8 mouse cellular contexts compared by ENCODE assay signal in genomic region chr4:137048550-137049032, GRCm38 (mm10). TPM values are rescaled to one million over a fixed set of nuclear protein-coding genes. Genes with fewer than 3 reads are reported as not detected.
DNase-seq lines count a peak whose midpoint lies in the region; ATAC-seq lines count a peak whose summit lies in the region.

Gene Zbtb40, minus strand, starts transcription at chr4:137048801.

- H3K4me1 ChIP-seq in hindbrain, embryonic 15.5 days (replicated peaks), result peaks cover 20% of the 10 kb centered on the region

- H3K27ac ChIP-seq in hindbrain, embryonic 15.5 days (replicated peaks), result peak within 1 kb of the TSS; percentile 88

- H3K27me3 ChIP-seq in hindbrain, embryonic 15.5 days, result peaks cover 27% of the 10 kb centered on the region

- peak within 1 kb of the TSS; percentile 92 for H3K4me3 ChIP-seq in hindbrain, embryonic 15.5 days

- 2% methylated on average over 32 of the region's 32 CpGs for WGBS in hindbrain, embryonic 15.5 days

- DNase-seq in T-cell, adult 2 months (ENCODE audit: low spot score), result peak; percentile 94
- DNase-seq in cerebellum, postnatal 36 days, result peak; percentile 93 to 96
- peak; percentile 91 to 96 for DNase-seq in frontal cortex, postnatal 36 days (ENCODE audit: low spot score in 2 of 2)
- DNase-seq in left cerebral cortex, adult 11 months (ENCODE audit: low spot score), result peak; percentile 92
- DNase-seq in lung, postnatal 4 days, result peak; percentile 94 to 96
- DNase-seq in retina, postnatal 7 days (ENCODE audit: low read depth, low spot score), result peak; percentile 95
- peak; percentile 74 for DNase-seq in urinary bladder, adult 2 months (ENCODE audit: low spot score)

- H3K9me3 ChIP-seq in hindbrain, embryonic 15.5 days, result no peaks in the 10 kb centered on the region

- no peaks in the 10 kb centered on the region for H3K36me3 ChIP-seq in hindbrain, embryonic 15.5 days

- H3K4me2 ChIP-seq in hindbrain, embryonic 15.5 days, result peak within 1 kb of the TSS; percentile 68

- peak; percentile 97 for ATAC-seq in hindbrain, embryonic 15.5 days (ENCODE audit: low FRiP score, low read depth)

- peak within 1 kb of the TSS; percentile 67 for H3K9ac ChIP-seq in hindbrain, embryonic 15.5 days

RNA-seq across cellular contexts. Expression of gene Zbtb40, which starts in this region (rescaled TPM):
- polyA plus RNA-seq in hindbrain, embryonic 15.5 days (2015; fragmentation: Nextera tagmentation; extraction: Ambion mirVana), result 3.9 and 4.1 TPM in 2 replicates
- 3.8 and 4.8 TPM in 2 replicates for polyA plus RNA-seq in urinary bladder, adult 2 months (2012; rRNA removed)

Comparison
In these comparisons a context has a peak if more than half of its experiments do, and no peak if none do; other contexts are left out.
1. Peak in every context shown above with its lines: DNase-seq, ATAC-seq, H3K4me3 ChIP-seq and H3K27ac ChIP-seq.